Mouse (Mus musculus) lung, embryonic 15.5 days (tissue): Measurements from ENCODE around the gene Arid4a. TPM values are rescaled to one million over a fixed set of nuclear protein-coding genes. Genes with fewer than 3 reads are reported as not detected.

Source experiments
- ATAC-seq: fragments of 200-750 bp; cut with Nextera tagmentation; 2 replicates; pipeline ENCODE4 v1.8.0; 2017; ENCODE audit warnings: moderate number of reproducible peaks, borderline replicate concordance; ENCODE audit not compliant: low FRiP score, low TSS enrichment; ENCODE audit errors: extremely low read depth
- H3K27ac ChIP-seq: fragments of 300-500 bp; sonication (generic); 2 replicates; pipeline ENCODE4 v1.5.1; 2015; ENCODE audit warnings: moderate library complexity, mild to moderate bottlenecking, inconsistent platforms
- H3K27me3 ChIP-seq: fragments of 300-500 bp; sonication (generic); 2 replicates; pipeline ENCODE4 v1.6.1; 2015; ENCODE audit warnings: inconsistent platforms
- H3K36me3 ChIP-seq: fragments of 300-500 bp; sonication (generic); 2 replicates; pipeline ENCODE4 v1.6.1; 2015; ENCODE audit warnings: inconsistent platforms
- H3K4me1 ChIP-seq: fragments of 300-500 bp; sonication (generic); 2 replicates; pipeline ENCODE4 v1.6.1; 2015; ENCODE audit warnings: inconsistent platforms
- H3K4me2 ChIP-seq: fragments of 300-500 bp; sonication (generic); 2 replicates; pipeline ENCODE4 v1.6.1; 2015; ENCODE audit warnings: inconsistent platforms, mild to moderate bottlenecking, moderate library complexity
- H3K4me3 ChIP-seq: fragments of 300-500 bp; sonication (generic); 2 replicates; pipeline ENCODE4 v1.5.1; 2015; ENCODE audit warnings: mild to moderate bottlenecking, inconsistent platforms
- H3K9ac ChIP-seq: fragments of 300-500 bp; sonication (generic); 2 replicates; pipeline ENCODE4 v1.6.1; 2015; ENCODE audit warnings: inconsistent platforms
- H3K9me3 ChIP-seq: fragments of 300-500 bp; sonication (generic); 2 replicates; pipeline ENCODE4 v1.6.1; 2016; ENCODE audit warnings: inconsistent platforms
- WGBS: fragments of 180-500 bp; shearing (Covaris S2); methylation state at CpG from one replicate; pipeline ENCODE4 v1.1.7; 2015; 5-methylcytosine and 5-hydroxymethylcytosine counted together
- polyA plus RNA-seq: library from polyadenylated mRNA; unstranded; fragments of >200 nt; fragmentation: Nextera tagmentation; extraction: Ambion mirVana; gene quantifications from 2 replicates; pipeline ENCODE4 v1.2.1, GENCODE M21; 2015

Arid4a gene
- polyA plus RNA-seq, 1 experiment from 2014 or later, result 39.6 TPM

GRCm38 (mm10) chr12:70984855-70985550 lies 30.8 kb upstream of the Arid4a start:
- Histone ChIP-seq H3K4me3 (no peak overlapping the region), H3K36me3 (peaks cover 62% of the 10 kb centered on the region), H3K9ac (no peak overlapping the region), H3K27me3 (no peaks in the 10 kb centered on the region), H3K9me3 (no peaks in the 10 kb centered on the region), H3K4me1 (no peaks in the 10 kb centered on the region), H3K27ac (no peak overlapping the region), H3K4me2 (no peak overlapping the region)
- WGBS, result 87% methylated on average over 7 of the region's 7 CpGs
- ATAC-seq, result no peak

- peaks cover 45% of the 10 kb centered on the region for H3K36me3 ChIP-seq
- no peaks in the 10 kb centered on the region for H3K9me3 ChIP-seq
- WGBS, result 94% methylated on average over 5 of the region's 5 CpGs
- peaks cover 13% of the 10 kb centered on the region for H3K4me1 ChIP-seq
- H3K9ac ChIP-seq, result no peak overlapping the region
- no peak overlapping the region for H3K4me3 ChIP-seq
- no peak for ATAC-seq
- H3K4me2 ChIP-seq, result no peak overlapping the region
- no peaks in the 10 kb centered on the region for H3K27me3 ChIP-seq
- no peak overlapping the region for H3K27ac ChIP-seq
Measured at GRCm38 (mm10) chr12:70997225-70997624, 18.6 kb upstream of the Arid4a start.

- peak; percentile 65; the same call in 1 of the 2 replicates for ATAC-seq
- H3K9me3 ChIP-seq, result no peaks in the 10 kb centered on the region
- peak overlapping the region; percentile 35 for H3K4me2 ChIP-seq
- H3K27me3 ChIP-seq, result no peaks in the 10 kb centered on the region
- H3K4me1 ChIP-seq, result peaks cover 13% of the 10 kb centered on the region
- peaks cover 42% of the 10 kb centered on the region for H3K36me3 ChIP-seq
- H3K9ac ChIP-seq, result no peak overlapping the region
- whole genome bisulfite sequencing, result 23% methylated on average over 5 of the region's 5 CpGs
- H3K4me3 ChIP-seq, result no peak overlapping the region; the same call in 1 of the 2 replicates
- peak overlapping the region; percentile 77 for H3K27ac ChIP-seq
Measured at GRCm38 (mm10) chr12:70999423-70999903, 16.3 kb upstream of the Arid4a start.

GRCm38 (mm10) chr12:71000344-71000743 lies 15.4 kb upstream of the Arid4a start:
- H3K36me3 ChIP-seq, result peaks cover 43% of the 10 kb centered on the region
- 0 out of 2 replicates have a peak overlapping the region, but pooled peaks have one; percentile 77 for H3K27ac ChIP-seq

GRCm38 (mm10) chr12:71001456-71001855 lies 14.3 kb upstream of the Arid4a start:
- Histone ChIP-seq H3K4me3 (no peak overlapping the region), H3K4me1 (peaks cover 13% of the 10 kb centered on the region), H3K9ac (no peak overlapping the region), H3K27ac (no peak overlapping the region), H3K4me2 (no peak overlapping the region), H3K9me3 (no peaks in the 10 kb centered on the region), H3K27me3 (no peaks in the 10 kb centered on the region), H3K36me3 (peaks cover 43% of the 10 kb centered on the region)
- 83% methylated on average over 6 of the region's 6 CpGs for WGBS
- no peak for ATAC-seq

More at GRCm38 (mm10) chr12:71000344-71000743, 15.4 kb upstream of the Arid4a start:
- Histone ChIP-seq H3K4me2 (no peak overlapping the region), H3K9ac (no peak overlapping the region), H3K27me3 (no peaks in the 10 kb centered on the region), H3K9me3 (no peaks in the 10 kb centered on the region), H3K4me3 (no peak overlapping the region), H3K4me1 (peaks cover 13% of the 10 kb centered on the region)
- ATAC-seq, result no peak
- 94% methylated on average over 1 of the region's 1 CpGs for WGBS

GRCm38 (mm10) chr12:71003760-71004426 lies 11.9 kb upstream of the Arid4a start:
- H3K4me3 ChIP-seq, result no peak overlapping the region
- H3K36me3 ChIP-seq, result peaks cover 52% of the 10 kb centered on the region
- no peak overlapping the region for H3K9ac ChIP-seq
- no peak overlapping the region for H3K4me2 ChIP-seq
- no peak for ATAC-seq
- H3K27me3 ChIP-seq, result no peaks in the 10 kb centered on the region
- H3K4me1 ChIP-seq, result peaks cover 13% of the 10 kb centered on the region
- no peaks in the 10 kb centered on the region for H3K9me3 ChIP-seq
- no peak overlapping the region for H3K27ac ChIP-seq
- 81% methylated on average over 6 of the region's 6 CpGs for WGBS

- Histone ChIP-seq H3K4me2 (no peak overlapping the region), H3K4me3 (no peak overlapping the region), H3K9ac (no peak overlapping the region), H3K4me1 (peaks cover 4% of the 10 kb centered on the region; the same call in 1 of the 2 replicates), H3K27ac (no peak overlapping the region), H3K36me3 (peaks cover 64% of the 10 kb centered on the region), H3K9me3 (no peaks in the 10 kb centered on the region), H3K27me3 (no peaks in the 10 kb centered on the region)
- ATAC-seq, result no peak
- WGBS, result 93% methylated on average over 6 of the region's 6 CpGs
Measured at GRCm38 (mm10) chr12:71006141-71006540, 9.6 kb upstream of the Arid4a start.

GRCm38 (mm10) chr12:71006901-71007300 lies 8.9 kb upstream of the Arid4a start:
- peaks cover 6% of the 10 kb centered on the region; the same call in 1 of the 2 replicates for H3K4me1 ChIP-seq
- peaks cover 62% of the 10 kb centered on the region for H3K36me3 ChIP-seq
- no peak overlapping the region for H3K4me3 ChIP-seq
- H3K9me3 ChIP-seq, result no peaks in the 10 kb centered on the region
- no peak overlapping the region for H3K9ac ChIP-seq
- H3K27me3 ChIP-seq, result no peaks in the 10 kb centered on the region
- WGBS, result 39% methylated on average over 7 of the region's 7 CpGs
- no peak overlapping the region for H3K4me2 ChIP-seq
- no peak overlapping the region for H3K27ac ChIP-seq
- ATAC-seq, result no peak

- Histone ChIP-seq H3K4me1 (peaks cover 24% of the 10 kb centered on the region), H3K27ac (no peak overlapping the region), H3K9ac (no peak overlapping the region), H3K4me2 (no peak overlapping the region), H3K4me3 (no peak overlapping the region), H3K36me3 (peaks cover 59% of the 10 kb centered on the region), H3K9me3 (no peaks in the 10 kb centered on the region), H3K27me3 (no peaks in the 10 kb centered on the region)
- ATAC-seq, result no peak
- whole genome bisulfite sequencing, result 42% methylated on average over 4 of the region's 4 CpGs
Measured at GRCm38 (mm10) chr12:71009769-71010168, 6.0 kb upstream of the Arid4a start.

GRCm38 (mm10) chr12:71014845-71015362 lies 886 bp upstream of the Arid4a start:
- peak overlapping the region; percentile 99 for H3K27ac ChIP-seq
- H3K4me3 ChIP-seq, result peak overlapping the region; percentile 100
- ATAC-seq, result no peak
- under 1% methylated on average over 24 of the region's 32 CpGs for WGBS
- H3K4me2 ChIP-seq, result peak overlapping the region; percentile 71
- H3K4me1 ChIP-seq, result peaks cover 25% of the 10 kb centered on the region
- peaks cover 29% of the 10 kb centered on the region for H3K36me3 ChIP-seq
- H3K9me3 ChIP-seq, result no peaks in the 10 kb centered on the region
- peak overlapping the region; percentile 90 for H3K9ac ChIP-seq
- no peaks in the 10 kb centered on the region for H3K27me3 ChIP-seq

- no peak for ATAC-seq
- Histone ChIP-seq H3K9me3 (no peaks in the 10 kb centered on the region), H3K27me3 (no peaks in the 10 kb centered on the region), H3K36me3 (peaks cover 36% of the 10 kb centered on the region), H3K4me1 (peaks cover 25% of the 10 kb centered on the region), H3K9ac (peak overlapping the region; percentile 90), H3K27ac (peak overlapping the region; percentile 99), H3K4me2 (peak overlapping the region; percentile 63), H3K4me3 (peak overlapping the region; percentile 100)
- 0% methylated on average over 33 of the region's 33 CpGs for WGBS
Measured at GRCm38 (mm10) chr12:71016211-71016502, 367 bp downstream of the Arid4a start.
